Mouse (Mus musculus): ENCODE results near the gene Lrba. TPM values are rescaled to one million over a fixed set of nuclear protein-coding genes. Genes with fewer than 3 reads are reported as not detected.

The Lrba gene
- polyA plus RNA-seq, 1 experiment from 2014 or later: 1.8 TPM

DNA sequence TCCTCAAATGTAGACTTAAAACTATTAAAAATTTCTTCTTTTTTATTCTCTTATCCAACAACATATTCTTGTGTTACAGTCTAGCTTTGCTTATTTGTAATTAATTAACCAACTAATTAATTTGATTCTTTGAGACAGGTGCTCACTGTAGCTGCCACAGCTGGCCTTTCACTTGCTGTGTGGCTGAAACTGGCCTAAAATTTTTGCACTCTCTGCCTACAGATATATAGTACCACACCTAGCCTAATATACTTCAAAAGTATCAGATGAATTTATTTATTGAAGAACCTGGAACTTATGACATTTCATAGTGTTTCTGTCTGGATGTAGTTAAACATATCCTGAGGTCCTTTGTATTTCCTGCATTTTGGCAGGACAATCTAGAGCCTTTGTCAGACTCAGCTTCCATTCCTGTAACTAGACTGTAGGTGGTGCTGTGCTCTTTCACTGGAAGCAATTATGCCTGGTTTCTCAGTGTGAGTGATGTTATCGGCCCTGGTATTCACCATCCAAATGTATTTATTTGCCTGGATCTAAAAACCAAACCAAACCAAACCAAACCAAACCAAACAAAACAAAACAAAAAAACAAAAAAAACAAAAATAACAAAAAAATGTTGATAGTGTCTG lies 43.7 kb downstream of the Lrba start:
- Histone ChIP-seq H3K27ac (no peak overlapping the region), H3K36me3 (no peaks in the 10 kb centered on the region), H3K9ac (no peak overlapping the region), H3K4me2 (no peak overlapping the region), H3K4me3 (no peak overlapping the region), H3K4me1 (replicated peaks) (no peaks in the 10 kb centered on the region), H3K27me3 (no peaks in the 10 kb centered on the region), H3K9me3 (replicated peaks) (no peaks in the 10 kb centered on the region)
- WGBS: 2% methylated on average over 1 of the region's 1 CpGs
- no peak for ATAC-seq (replicated peaks; ENCODE audit: insufficient number of reproducible peaks, insufficient read depth, low FRiP score, low read depth)

- Histone ChIP-seq H3K4me2 (no peak overlapping the region), H3K27ac (no peak overlapping the region), H3K4me1 (replicated peaks) (no peaks in the 10 kb centered on the region), H3K27me3 (no peaks in the 10 kb centered on the region), H3K9ac (no peak overlapping the region), H3K9me3 (replicated peaks) (no peaks in the 10 kb centered on the region), H3K4me3 (no peak overlapping the region), H3K36me3 (no peaks in the 10 kb centered on the region)
- 89% methylated on average over 1 of the region's 1 CpGs for WGBS
- ATAC-seq (replicated peaks; ENCODE audit: insufficient number of reproducible peaks, insufficient read depth, low FRiP score, low read depth): no peak
Measured at GRCm38 (mm10) chr3:86275651-86276050, 51.2 kb downstream of the Lrba start.

GRCm38 (mm10) chr3:86291326-86291725 lies 66.8 kb downstream of the Lrba start:
- H3K27me3 ChIP-seq: no peaks in the 10 kb centered on the region
- H3K4me2 ChIP-seq: no peak overlapping the region
- H3K4me1 ChIP-seq (replicated peaks): 0 out of 2 replicates have a peak, but pooled peaks cover 2% of the 10 kb centered on the region
- no peaks in the 10 kb centered on the region for H3K36me3 ChIP-seq
- no peak overlapping the region for H3K27ac ChIP-seq
- H3K9me3 ChIP-seq (replicated peaks): no peaks in the 10 kb centered on the region
- 49% methylated on average over 8 of the region's 8 CpGs for WGBS
- ATAC-seq (replicated peaks; ENCODE audit: insufficient number of reproducible peaks, insufficient read depth, low FRiP score, low read depth): no peak
- no peak overlapping the region for H3K9ac ChIP-seq
- no peak overlapping the region for H3K4me3 ChIP-seq

GRCm38 (mm10) chr3:86294866-86295265 lies 70.4 kb downstream of the Lrba start:
- no peak for ATAC-seq (replicated peaks; ENCODE audit: insufficient number of reproducible peaks, insufficient read depth, low FRiP score, low read depth)
- Histone ChIP-seq H3K4me2 (no peak overlapping the region), H3K4me3 (no peak overlapping the region), H3K9ac (no peak overlapping the region), H3K36me3 (no peaks in the 10 kb centered on the region), H3K9me3 (replicated peaks) (no peaks in the 10 kb centered on the region), H3K27me3 (no peaks in the 10 kb centered on the region), H3K27ac (no peak overlapping the region), H3K4me1 (replicated peaks) (0 out of 2 replicates have a peak, but pooled peaks cover 4% of the 10 kb centered on the region)
- 88% methylated on average over 1 of the region's 1 CpGs for WGBS

GRCm38 (mm10) chr3:86296214-86296613 lies 71.7 kb downstream of the Lrba start:
- Histone ChIP-seq H3K9me3 (replicated peaks) (no peaks in the 10 kb centered on the region), H3K27ac (no peak overlapping the region), H3K4me2 (no peak overlapping the region), H3K27me3 (no peaks in the 10 kb centered on the region), H3K4me3 (no peak overlapping the region), H3K36me3 (no peaks in the 10 kb centered on the region), H3K4me1 (replicated peaks) (0 out of 2 replicates have a peak, but pooled peaks cover 4% of the 10 kb centered on the region), H3K9ac (no peak overlapping the region)
- ATAC-seq (replicated peaks; ENCODE audit: insufficient number of reproducible peaks, insufficient read depth, low FRiP score, low read depth): no peak
- 24% methylated on average over 8 of the region's 8 CpGs for WGBS

GRCm38 (mm10) chr3:86308833-86309232 lies 84.4 kb downstream of the Lrba start:
- no peak overlapping the region for H3K4me3 ChIP-seq
- no peaks in the 10 kb centered on the region for H3K4me1 ChIP-seq (replicated peaks)
- H3K27ac ChIP-seq: no peak overlapping the region
- ATAC-seq (replicated peaks; ENCODE audit: insufficient number of reproducible peaks, insufficient read depth, low FRiP score, low read depth): no peak
- H3K36me3 ChIP-seq: no peaks in the 10 kb centered on the region
- no peaks in the 10 kb centered on the region for H3K9me3 ChIP-seq (replicated peaks)
- no peak overlapping the region for H3K9ac ChIP-seq
- no peaks in the 10 kb centered on the region for H3K27me3 ChIP-seq
- WGBS: 76% methylated on average over 2 of the region's 2 CpGs
- H3K4me2 ChIP-seq: no peak overlapping the region

- Histone ChIP-seq H3K9me3 (replicated peaks) (no peaks in the 10 kb centered on the region), H3K9ac (no peak overlapping the region)
Measured at GRCm38 (mm10) chr3:86310216-86310615, 85.7 kb downstream of the Lrba start.

GRCm38 (mm10) chr3:86311406-86311805 lies 86.9 kb downstream of the Lrba start:
- Histone ChIP-seq H3K4me2 (no peak overlapping the region), H3K27ac (no peak overlapping the region), H3K36me3 (no peaks in the 10 kb centered on the region), H3K9me3 (replicated peaks) (no peaks in the 10 kb centered on the region), H3K27me3 (no peaks in the 10 kb centered on the region), H3K4me3 (no peak overlapping the region), H3K9ac (no peak overlapping the region), H3K4me1 (replicated peaks) (no peaks in the 10 kb centered on the region)
- 33% methylated on average over 1 of the region's 1 CpGs for WGBS
- no peak for ATAC-seq (replicated peaks; ENCODE audit: insufficient number of reproducible peaks, insufficient read depth, low FRiP score, low read depth)

More at GRCm38 (mm10) chr3:86310216-86310615, 85.7 kb downstream of the Lrba start:
- H3K4me2 ChIP-seq: no peak overlapping the region
- WGBS: 67% methylated on average over 5 of the region's 5 CpGs
- H3K36me3 ChIP-seq: no peaks in the 10 kb centered on the region
- H3K4me1 ChIP-seq (replicated peaks): no peaks in the 10 kb centered on the region
- no peak for ATAC-seq (replicated peaks; ENCODE audit: insufficient number of reproducible peaks, insufficient read depth, low FRiP score, low read depth)
- H3K27ac ChIP-seq: no peak overlapping the region
- no peaks in the 10 kb centered on the region for H3K27me3 ChIP-seq
- no peak overlapping the region for H3K4me3 ChIP-seq

DNA sequence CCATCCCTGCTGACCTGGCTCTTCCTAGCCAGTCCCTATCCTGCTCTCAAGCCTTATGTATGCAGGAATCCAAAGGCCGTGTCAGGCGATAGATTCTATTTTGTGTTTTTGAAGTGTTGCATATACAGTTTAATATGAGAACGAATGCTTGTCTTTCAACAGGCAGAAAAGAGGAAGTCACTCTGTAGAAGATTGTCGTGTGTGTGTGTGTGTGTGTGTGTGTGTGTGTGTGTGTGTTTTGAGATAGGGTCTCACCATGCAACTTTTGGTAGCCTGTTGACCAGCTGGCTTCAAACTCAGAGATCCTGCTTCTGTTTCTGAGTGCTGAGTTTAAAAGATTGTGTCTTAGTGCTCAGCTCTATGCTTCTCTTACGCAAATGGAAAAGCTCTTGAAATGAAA lies 93.2 kb downstream of the Lrba start:
- Histone ChIP-seq H3K4me2 (no peak overlapping the region), H3K9me3 (replicated peaks) (no peaks in the 10 kb centered on the region), H3K27ac (no peak overlapping the region), H3K9ac (no peak overlapping the region), H3K27me3 (no peaks in the 10 kb centered on the region), H3K4me3 (no peak overlapping the region), H3K36me3 (no peaks in the 10 kb centered on the region), H3K4me1 (replicated peaks) (no peaks in the 10 kb centered on the region)
- WGBS: 78% methylated on average over 5 of the region's 5 CpGs
- no peak for ATAC-seq (replicated peaks; ENCODE audit: insufficient number of reproducible peaks, insufficient read depth, low FRiP score, low read depth)

DNA sequence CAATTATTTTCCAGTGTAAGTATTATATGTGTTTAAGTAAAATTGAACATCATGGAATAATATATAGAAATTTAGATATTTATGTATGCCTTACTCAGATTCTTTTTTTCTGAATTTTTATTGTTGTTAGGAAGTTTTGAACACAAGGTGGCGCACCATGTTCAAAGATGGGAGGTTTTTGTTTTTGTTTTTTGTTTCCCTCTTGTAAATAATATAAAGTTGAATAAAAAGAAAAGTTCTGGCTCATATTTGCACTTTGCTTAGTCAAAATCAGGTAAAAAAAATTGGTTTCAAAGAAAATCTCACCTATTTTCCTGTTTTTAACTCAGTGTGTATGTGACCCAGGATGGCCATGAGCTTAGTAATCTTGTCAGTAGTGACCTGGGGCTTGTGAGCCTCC lies 104.1 kb downstream of the Lrba start:
- H3K36me3 ChIP-seq: no peaks in the 10 kb centered on the region
- 31% methylated on average over 1 of the region's 1 CpGs for WGBS
- H3K27ac ChIP-seq: no peak overlapping the region
- no peak overlapping the region for H3K9ac ChIP-seq
- no peak overlapping the region for H3K4me2 ChIP-seq
- no peak for ATAC-seq (replicated peaks; ENCODE audit: insufficient number of reproducible peaks, insufficient read depth, low FRiP score, low read depth)
- no peaks in the 10 kb centered on the region for H3K4me1 ChIP-seq (replicated peaks)
- no peaks in the 10 kb centered on the region for H3K9me3 ChIP-seq (replicated peaks)
- no peak overlapping the region for H3K4me3 ChIP-seq
- H3K27me3 ChIP-seq: no peaks in the 10 kb centered on the region

DNA sequence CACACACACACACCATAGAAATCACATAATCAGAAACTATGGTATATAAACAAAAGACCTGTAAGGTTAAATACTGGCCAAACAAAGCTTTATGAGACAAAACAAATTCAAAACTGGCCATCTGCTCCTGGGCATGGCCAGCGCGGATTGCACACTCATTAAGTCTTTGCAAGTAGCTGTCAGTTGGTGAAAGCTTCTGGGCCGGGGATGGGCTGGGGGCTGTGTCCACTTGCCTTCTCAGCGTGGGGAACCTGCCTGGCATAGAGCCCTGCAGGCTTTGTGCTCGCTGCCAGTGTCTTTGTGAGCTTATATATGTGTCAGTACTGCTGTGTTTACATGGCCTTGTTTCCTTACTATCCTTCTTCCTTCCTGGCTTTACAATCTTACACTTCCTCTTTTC lies 118.8 kb downstream of the Lrba start:
- ATAC-seq (replicated peaks; ENCODE audit: insufficient number of reproducible peaks, insufficient read depth, low FRiP score, low read depth): no peak
- WGBS: 59% methylated on average over 5 of the region's 5 CpGs

DNA sequence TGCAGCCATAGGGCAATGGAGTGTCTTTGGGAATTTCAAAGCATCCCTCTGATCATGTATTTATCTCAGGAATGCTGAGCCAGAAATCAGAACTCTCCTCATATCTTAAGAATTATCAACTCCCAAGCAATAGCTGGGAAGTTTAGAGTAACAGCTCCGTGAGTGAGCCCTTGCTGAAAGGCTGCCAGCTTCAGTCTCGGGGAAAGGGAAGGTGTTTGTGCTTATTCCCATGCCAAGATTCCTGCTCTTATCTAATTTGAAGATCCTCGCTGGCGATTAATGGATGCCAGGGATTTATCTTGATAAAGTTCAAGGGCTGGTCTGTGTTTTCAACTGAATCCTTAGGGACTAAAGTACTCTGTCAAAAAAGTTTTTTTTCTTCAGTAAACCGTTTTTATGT lies 138.0 kb downstream of the Lrba start:
- no peak overlapping the region for H3K9ac ChIP-seq
- WGBS: 17% methylated on average over 5 of the region's 5 CpGs
- no peak for ATAC-seq (replicated peaks; ENCODE audit: insufficient number of reproducible peaks, insufficient read depth, low FRiP score, low read depth)
- H3K9me3 ChIP-seq (replicated peaks): no peaks in the 10 kb centered on the region
- H3K27ac ChIP-seq: no peak overlapping the region
- 0 out of 2 replicates have a peak, but pooled peaks cover 3% of the 10 kb centered on the region for H3K36me3 ChIP-seq
- H3K27me3 ChIP-seq: no peaks in the 10 kb centered on the region
- H3K4me1 ChIP-seq (replicated peaks): 0 out of 2 replicates have a peak, but pooled peaks cover 2% of the 10 kb centered on the region
- H3K4me2 ChIP-seq: no peak overlapping the region
- no peak overlapping the region for H3K4me3 ChIP-seq

More for the DNA sequence above, 118.8 kb downstream of the Lrba start:
- H3K9me3 ChIP-seq (replicated peaks): no peaks in the 10 kb centered on the region
- no peak overlapping the region for H3K4me2 ChIP-seq
- no peak overlapping the region for H3K27ac ChIP-seq
- no peaks in the 10 kb centered on the region for H3K4me1 ChIP-seq (replicated peaks)
- no peak overlapping the region for H3K9ac ChIP-seq
- H3K27me3 ChIP-seq: no peaks in the 10 kb centered on the region
- no peaks in the 10 kb centered on the region for H3K36me3 ChIP-seq
- H3K4me3 ChIP-seq: no peak overlapping the region

All from heart, embryonic 15.5 days (tissue).